Mouse (Mus musculus) stomach, embryonic 14.5 days (tissue): ENCODE data around the gene Gimap8. TPM values are rescaled to one million over a fixed set of nuclear protein-coding genes. Genes with fewer than 3 reads are reported as not detected.

Experiments
- ATAC-seq: fragments of 200-750 bp; cut with Nextera tagmentation; 2 replicates; pipeline ENCODE4 v1.8.0; 2017; ENCODE audit warnings: low read depth, moderate TSS enrichment; ENCODE audit not compliant: insufficient number of reproducible peaks, insufficient read depth, low FRiP score
- H3K27ac ChIP-seq: fragments of 300-500 bp; sonication (generic); 2 replicates; pipeline ENCODE4 v1.5.1; 2014; ENCODE audit warnings: mild to moderate bottlenecking, low read length, moderate library complexity, mixed read lengths
- H3K27me3 ChIP-seq: fragments of 300-500 bp; sonication (generic); 2 replicates; pipeline ENCODE4 v1.6.1; 2014; ENCODE audit warnings: low read length, control low read depth, mixed read lengths; ENCODE audit not compliant: control insufficient read depth, insufficient read depth
- H3K36me3 ChIP-seq: fragments of 300-500 bp; sonication (generic); 2 replicates; pipeline ENCODE4 v1.6.1; 2014; ENCODE audit warnings: mild to moderate bottlenecking, control low read depth, low read length, moderate library complexity, mixed read lengths; ENCODE audit not compliant: control insufficient read depth, insufficient read depth
- H3K4me1 ChIP-seq: fragments of 300-500 bp; sonication (generic); 2 replicates; pipeline ENCODE4 v1.6.1; 2014; ENCODE audit warnings: low read length, control low read depth, mixed read lengths; ENCODE audit not compliant: control insufficient read depth, insufficient read depth
- H3K4me2 ChIP-seq: fragments of 300-500 bp; sonication (generic); replicated peaks from 2 replicates; pipeline ENCODE4 v1.6.1; 2014; ENCODE audit warnings: low read depth, low read length, control low read depth
- H3K4me3 ChIP-seq: fragments of 300-500 bp; sonication (generic); 2 replicates; pipeline ENCODE4 v1.5.1; 2014; ENCODE audit warnings: low read depth, low read length, control low read depth
- H3K9ac ChIP-seq: fragments of 300-500 bp; sonication (generic); replicated peaks from 2 replicates; pipeline ENCODE4 v1.6.1; 2014; ENCODE audit warnings: low read depth, mild to moderate bottlenecking, control low read depth, low read length, moderate library complexity, mixed read lengths
- H3K9me3 ChIP-seq: fragments of 300-500 bp; sonication (generic); 2 replicates; pipeline ENCODE4 v1.6.1; 2016; ENCODE audit warnings: low read depth, low read length, control low read depth; ENCODE audit not compliant: control insufficient read depth
- WGBS: fragments of 180-500 bp; shearing (Covaris S2); extraction: QIAGEN DNeasy Blood & Tissue Kit; methylation state at CpG from one replicate; pipeline ENCODE4 v1.1.7; 2014; 5-methylcytosine and 5-hydroxymethylcytosine counted together
- polyA plus RNA-seq: library from polyadenylated mRNA; unstranded; fragments of >200 nt; fragmentation: Nextera tagmentation; extraction: Ambion mirVana; gene quantifications from 2 replicates; pipeline ENCODE4 v1.2.1, GENCODE M21; 2014

Gene Gimap8
- polyA plus RNA-seq, 1 experiment from 2014 or later: 0.43 TPM

DNA sequence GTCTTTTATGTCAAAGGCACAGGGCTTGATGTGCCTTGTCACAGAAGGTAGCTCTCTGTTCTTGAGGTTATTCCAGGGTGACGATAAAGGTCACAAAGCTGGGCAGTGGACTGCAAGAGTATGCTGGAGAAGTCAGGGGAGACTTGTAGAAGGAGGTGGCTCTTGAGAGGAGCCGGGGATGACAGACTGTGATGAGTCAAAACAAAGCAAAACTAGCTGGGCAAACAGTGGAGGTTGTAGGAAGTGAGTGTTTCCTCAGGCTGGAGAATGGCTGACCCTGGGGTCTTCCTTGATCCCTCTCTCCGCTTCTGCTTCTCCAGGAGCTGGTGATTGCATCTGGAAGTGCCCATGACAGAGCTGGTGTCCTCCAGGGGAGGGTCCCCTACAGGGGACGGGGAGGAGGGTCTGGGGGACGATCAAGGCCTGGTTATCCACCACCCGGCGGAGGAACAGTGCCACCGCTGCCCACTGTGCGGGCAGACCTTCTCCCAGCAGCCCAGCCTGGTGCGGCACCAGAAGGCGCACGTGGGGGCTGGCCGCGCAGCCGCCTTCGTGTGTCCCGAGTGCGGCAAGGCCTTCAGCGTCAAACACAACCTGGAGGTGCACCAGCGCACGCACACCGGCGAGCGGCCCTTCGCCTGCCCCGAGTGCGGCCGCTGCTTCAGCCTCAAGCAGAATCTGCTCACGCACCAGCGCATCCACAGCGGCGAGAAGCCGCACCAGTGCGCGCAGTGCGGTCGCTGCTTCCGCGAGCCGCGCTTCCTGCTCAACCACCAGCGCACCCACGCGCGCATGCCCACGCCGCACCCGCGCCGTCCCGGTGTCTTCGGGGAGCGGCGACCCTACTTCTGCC is 18.0 kb upstream of the Gimap8 start:
- H3K27me3 ChIP-seq: peaks cover 21% of the 10 kb centered on the region; the same call in 1 of the 2 replicates
- H3K27ac ChIP-seq: no peak overlapping the region

DNA sequence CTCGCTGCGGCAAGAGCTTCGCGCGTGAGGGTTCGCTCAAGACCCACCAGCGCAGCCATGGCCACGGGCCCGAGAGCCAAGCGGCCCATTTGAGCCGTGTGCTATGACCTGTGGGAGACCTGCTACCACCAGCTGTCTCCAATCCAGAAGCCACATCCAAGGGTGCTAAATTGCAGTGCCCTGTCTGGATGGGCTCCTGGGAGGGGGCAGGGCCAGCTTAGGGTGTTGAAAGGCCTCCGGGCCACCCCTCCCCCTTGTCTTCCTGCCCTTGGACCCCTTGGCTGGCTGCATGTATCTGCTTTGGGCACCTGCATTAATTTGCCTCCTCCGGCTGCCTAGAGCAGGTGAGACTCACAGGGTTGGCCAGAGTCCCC is 17.4 kb upstream of the Gimap8 start:
- Histone ChIP-seq H3K4me1 (0 out of 2 replicates have a peak, but pooled peaks cover 4% of the 10 kb centered on the region), H3K4me2 (peak overlapping the region; percentile 88), H3K27me3 (peaks cover 21% of the 10 kb centered on the region; the same call in 1 of the 2 replicates), H3K9ac (peak overlapping the region; percentile 25; the same call in 1 of the 2 replicates), H3K4me3 (peak overlapping the region; percentile 35), H3K27ac (no peak overlapping the region), H3K36me3 (no peaks in the 10 kb centered on the region), H3K9me3 (no peaks in the 10 kb centered on the region)
- WGBS: 16% methylated on average over 13 of the region's 13 CpGs
- ATAC-seq: 0 out of 2 replicates have a peak, but pooled peaks have one; percentile 15

More for the DNA sequence above, 18.0 kb upstream of the Gimap8 start:
- Histone ChIP-seq H3K4me1 (0 out of 2 replicates have a peak, but pooled peaks cover 4% of the 10 kb centered on the region), H3K9ac (peak overlapping the region; percentile 25; the same call in 1 of the 2 replicates), H3K36me3 (no peaks in the 10 kb centered on the region), H3K4me3 (peak overlapping the region; percentile 35), H3K4me2 (peak overlapping the region; percentile 88), H3K9me3 (no peaks in the 10 kb centered on the region)
- peak; percentile 47; the same call in 1 of the 2 replicates for ATAC-seq
- WGBS: 8% methylated on average over 51 of the region's 54 CpGs

DNA sequence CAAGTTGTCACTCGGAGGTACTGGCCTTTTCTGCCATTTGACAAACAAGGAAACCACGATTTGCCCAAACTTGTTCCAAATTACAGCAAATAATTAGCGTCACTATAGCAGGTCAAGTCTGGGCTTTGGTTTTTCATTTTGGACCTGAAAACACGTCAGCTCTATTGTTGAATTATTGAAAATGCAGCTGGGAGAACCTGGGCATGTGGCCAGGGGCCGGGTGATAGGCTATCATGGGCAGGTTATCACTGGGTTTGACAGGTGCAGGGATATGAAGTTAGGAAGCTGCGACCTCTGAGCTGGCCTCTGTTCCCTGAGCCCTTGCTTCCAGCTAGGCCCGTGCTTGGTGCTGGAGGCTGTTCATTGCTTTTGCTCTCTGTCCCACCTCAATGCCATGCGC is 16.2 kb upstream of the Gimap8 start:
- no peaks in the 10 kb centered on the region for H3K36me3 ChIP-seq
- no peak overlapping the region for H3K9ac ChIP-seq
- WGBS: 81% methylated on average over 8 of the region's 8 CpGs
- H3K27me3 ChIP-seq: peaks cover 21% of the 10 kb centered on the region; the same call in 1 of the 2 replicates
- no peaks in the 10 kb centered on the region for H3K9me3 ChIP-seq
- H3K27ac ChIP-seq: no peak overlapping the region
- H3K4me2 ChIP-seq: no peak overlapping the region
- H3K4me3 ChIP-seq: no peak overlapping the region
- ATAC-seq: no peak
- 0 out of 2 replicates have a peak, but pooled peaks cover 4% of the 10 kb centered on the region for H3K4me1 ChIP-seq

- Histone ChIP-seq H3K36me3 (no peaks in the 10 kb centered on the region), H3K4me1 (no peaks in the 10 kb centered on the region), H3K27me3 (no peaks in the 10 kb centered on the region), H3K4me2 (no peak overlapping the region), H3K27ac (no peak overlapping the region), H3K9me3 (no peaks in the 10 kb centered on the region), H3K4me3 (no peak overlapping the region), H3K9ac (no peak overlapping the region)
- no peak for ATAC-seq
- 82% methylated on average over 2 of the region's 2 CpGs for WGBS
These were observed 11.9 kb upstream of the Gimap8 start for GRCm38 (mm10) chr6:48635105-48635504.

DNA sequence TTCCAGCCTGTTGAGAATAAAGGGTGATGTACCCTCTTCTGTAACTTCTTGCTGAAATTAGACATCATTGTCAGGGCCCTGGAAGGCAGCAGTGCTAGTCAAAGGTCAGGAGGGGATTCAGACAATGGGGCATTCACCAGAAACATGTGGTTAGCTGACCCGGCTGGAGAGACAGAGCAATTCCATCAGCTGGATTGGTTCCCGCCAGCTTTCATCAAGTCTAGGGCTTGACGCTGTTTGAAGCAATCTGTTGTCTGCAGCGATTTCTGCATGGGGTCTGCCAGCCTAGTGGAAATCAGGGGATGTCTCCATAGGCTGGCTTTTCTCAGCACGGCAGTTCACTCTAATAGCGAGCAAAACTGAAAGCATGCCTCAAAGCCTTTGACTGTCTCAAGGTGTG is 10.5 kb upstream of the Gimap8 start:
- WGBS: 63% methylated on average over 6 of the region's 6 CpGs
- ATAC-seq: no peak
- no peaks in the 10 kb centered on the region for H3K27me3 ChIP-seq

DNA sequence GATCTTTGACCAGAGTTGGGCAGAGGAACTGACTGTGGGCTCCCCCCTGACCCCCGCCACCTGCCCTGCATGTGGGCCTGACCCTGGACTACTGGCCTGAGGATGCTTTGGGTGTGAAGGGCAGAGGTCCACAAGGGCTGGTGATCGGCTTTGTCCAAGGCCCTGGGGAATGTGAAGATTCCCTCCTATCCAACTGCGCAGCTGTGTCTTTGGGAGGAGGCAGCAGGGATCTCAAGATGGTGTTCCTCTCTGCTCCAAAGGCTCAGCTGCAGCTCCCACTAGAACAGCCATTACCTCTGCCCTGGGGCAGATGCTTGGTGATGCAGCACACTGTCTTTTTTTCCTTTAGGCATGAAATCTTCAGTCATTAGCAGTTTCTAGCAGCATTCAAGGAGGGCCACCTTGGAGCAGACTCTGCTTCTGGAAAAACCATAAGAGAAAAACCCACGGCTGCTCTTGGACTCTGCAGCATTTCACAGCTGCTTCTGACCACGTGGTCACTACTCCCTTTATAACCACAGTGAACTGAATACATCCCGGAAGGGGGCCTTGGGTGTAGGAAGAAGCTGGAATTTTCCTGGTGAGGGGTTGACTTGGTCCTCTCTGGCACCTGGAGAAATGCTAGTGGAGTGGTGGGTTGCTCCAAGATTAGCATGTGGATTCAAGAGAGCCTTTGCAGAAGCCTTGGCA is 9.1 kb upstream of the Gimap8 start:
- WGBS: 60% methylated on average over 6 of the region's 6 CpGs
- Histone ChIP-seq H3K27me3 (no peaks in the 10 kb centered on the region), H3K4me2 (no peak overlapping the region), H3K4me3 (no peak overlapping the region), H3K9me3 (no peaks in the 10 kb centered on the region), H3K36me3 (no peaks in the 10 kb centered on the region), H3K9ac (no peak overlapping the region), H3K27ac (no peak overlapping the region), H3K4me1 (no peaks in the 10 kb centered on the region)
- ATAC-seq: no peak

More for the DNA sequence above, 10.5 kb upstream of the Gimap8 start:
- Histone ChIP-seq H3K9ac (no peak overlapping the region), H3K4me1 (no peaks in the 10 kb centered on the region), H3K27ac (no peak overlapping the region), H3K9me3 (no peaks in the 10 kb centered on the region), H3K4me2 (no peak overlapping the region), H3K4me3 (no peak overlapping the region), H3K36me3 (no peaks in the 10 kb centered on the region)

DNA sequence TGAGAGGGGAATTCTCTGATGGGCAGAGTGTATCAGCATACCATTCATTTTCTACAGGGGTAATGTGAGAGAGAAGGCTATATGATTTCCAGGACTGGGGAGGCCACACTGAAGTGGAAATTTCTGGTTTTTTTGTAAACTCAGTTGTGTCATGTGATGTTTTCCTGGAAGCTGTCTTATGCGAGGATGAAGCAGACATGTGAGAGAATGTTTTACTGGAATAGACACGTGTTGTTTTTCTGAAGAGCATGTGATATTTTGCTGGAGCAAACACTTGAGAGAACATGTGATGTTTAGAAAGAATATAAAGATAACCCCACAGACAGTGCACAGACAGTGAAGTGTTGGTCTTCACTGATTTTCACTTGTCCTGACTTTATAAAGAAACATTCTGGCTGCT is 8.5 kb upstream of the Gimap8 start:
- Histone ChIP-seq H3K4me1 (no peaks in the 10 kb centered on the region), H3K36me3 (no peaks in the 10 kb centered on the region), H3K9ac (no peak overlapping the region), H3K9me3 (no peaks in the 10 kb centered on the region), H3K4me2 (no peak overlapping the region), H3K27me3 (no peaks in the 10 kb centered on the region), H3K27ac (no peak overlapping the region), H3K4me3 (no peak overlapping the region)
- WGBS: 78% methylated on average over 2 of the region's 2 CpGs
- ATAC-seq: no peak

DNA sequence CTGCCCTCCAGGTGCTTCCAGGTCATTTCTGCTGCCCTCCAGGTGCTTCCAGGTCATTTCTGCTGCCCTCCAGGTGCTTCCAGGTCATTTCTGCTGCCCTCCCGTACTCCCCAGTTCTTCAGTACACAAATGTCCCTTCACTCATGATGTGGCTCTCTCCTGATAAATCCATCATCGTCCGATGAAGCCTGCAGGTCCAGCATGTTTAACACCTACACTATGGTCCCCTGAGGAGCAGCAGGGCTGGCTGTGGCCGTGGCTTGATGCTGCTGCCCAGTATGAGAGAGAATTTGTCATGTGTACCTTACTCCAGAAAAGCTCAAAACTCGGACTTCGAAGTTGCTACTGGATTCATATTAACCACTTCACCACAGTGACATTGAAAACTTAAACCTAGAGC is 5.6 kb upstream of the Gimap8 start:
- ATAC-seq: no peak
- no peaks in the 10 kb centered on the region for H3K27me3 ChIP-seq
- no peak overlapping the region for H3K27ac ChIP-seq
- no peak overlapping the region for H3K9ac ChIP-seq
- WGBS: 68% methylated on average over 6 of the region's 6 CpGs
- no peaks in the 10 kb centered on the region for H3K36me3 ChIP-seq
- no peak overlapping the region for H3K4me2 ChIP-seq
- H3K4me3 ChIP-seq: no peak overlapping the region
- H3K9me3 ChIP-seq: no peaks in the 10 kb centered on the region
- H3K4me1 ChIP-seq: 0 out of 2 replicates have a peak, but pooled peaks cover 2% of the 10 kb centered on the region
